In the genomic region with DNA sequence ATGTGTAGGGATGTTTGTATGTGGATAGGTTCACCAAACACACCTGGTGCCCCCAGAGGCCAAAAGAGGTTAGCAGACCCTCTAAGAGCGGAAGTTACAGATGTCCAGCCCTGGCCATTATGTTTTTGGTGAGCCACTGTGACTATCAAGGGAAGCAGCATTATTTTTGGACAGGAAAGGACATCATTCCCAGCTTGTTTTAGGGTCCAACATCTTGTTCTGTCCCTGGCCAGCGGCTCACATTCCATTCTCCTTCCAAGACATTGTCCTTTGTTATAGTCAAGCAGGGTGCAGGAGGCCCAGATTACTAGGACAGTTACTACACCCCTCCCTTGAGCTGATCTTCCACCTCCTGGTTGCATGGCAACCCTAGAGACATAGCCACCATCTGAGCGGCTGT, we compare ENCODE assay signal across 20 mouse cellular contexts. TPM values are rescaled to one million over a fixed set of nuclear protein-coding genes. Genes with fewer than 3 reads are reported as not detected.
"Had no signal": no experiment of that assay in that cellular context is flagged by ENCODE, and none has a peak within 500 bp of the region (broad histone marks: within the 10 kb centered on the region; RNA-seq: fewer than 3 reads in every experiment).

No protein-coding gene starts in this region.

- H3K4me2 ChIP-seq: liver, embryonic 13.5 days; lung, embryonic 15.5 days had no signal

- H3K27me3 ChIP-seq: lung, embryonic 15.5 days had no signal

- DNase-seq: kidney, adult 8-10 months; kidney, postnatal 25 days; liver, embryonic 13.5 days; liver, postnatal 0 days; lung, postnatal 14 days; midbrain, embryonic 14.5 days; right cerebral cortex, postnatal 14 days; thymus, postnatal 4 days had no signal

- ATAC-seq: intestine, postnatal 0 days; liver, postnatal 0 days had no signal

- H3K27ac ChIP-seq: left cerebral cortex, adult 2 months; limb, embryonic 10.5 days; liver, embryonic 13.5 days; lung, embryonic 15.5 days; macrophage had no signal

- H3K4me3 ChIP-seq: left cerebral cortex, adult 2 months; limb, embryonic 10.5 days; liver, embryonic 13.5 days; lung, embryonic 15.5 days had no signal

- H3K9ac ChIP-seq: liver, embryonic 13.5 days; liver, postnatal 0 days; lung, embryonic 15.5 days had no signal

- H3K9me3 ChIP-seq: limb, embryonic 10.5 days; liver, embryonic 13.5 days; lung, embryonic 15.5 days had no signal

RNA-seq across cellular contexts. Expression of gene Rnf222, which starts 18.9 kb away (rescaled TPM):
- total RNA-seq: layer of hippocampus, postnatal 25 days; left cerebral cortex, adult 2 months; left cerebral cortex, postnatal 14 days; megakaryocyte-erythroid progenitor cell, adult 5-6 weeks had no signal
- polyA plus RNA-seq: macrophage; midbrain, embryonic 14.5 days; neural tube, embryonic 14.5 days had no signal

RNA-seq across cellular contexts. Expression of gene Odf4, which starts 19.6 kb away (rescaled TPM):
- total RNA-seq: layer of hippocampus, postnatal 25 days; megakaryocyte-erythroid progenitor cell, adult 5-6 weeks had no signal
- polyA plus RNA-seq: intestine, postnatal 0 days; limb, embryonic 10.5 days; limb, embryonic 14.5 days; liver, embryonic 13.5 days; liver, postnatal 0 days; lung, embryonic 15.5 days; macrophage; spleen, adult 2 months; thymus, postnatal 0 days had no signal

RNA-seq across cellular contexts. Expression of gene Arhgef15, which starts 50.0 kb away (rescaled TPM):
- total RNA-seq: megakaryocyte-erythroid progenitor cell, adult 5-6 weeks had no signal
- polyA plus RNA-seq: macrophage had no signal
